Mouse (Mus musculus): ENCODE results near the gene Olfr384.
A peak's percentile ranks its signal among the peaks of the same experiment; 100 is the strongest.

Olfr384 gene

DNA sequence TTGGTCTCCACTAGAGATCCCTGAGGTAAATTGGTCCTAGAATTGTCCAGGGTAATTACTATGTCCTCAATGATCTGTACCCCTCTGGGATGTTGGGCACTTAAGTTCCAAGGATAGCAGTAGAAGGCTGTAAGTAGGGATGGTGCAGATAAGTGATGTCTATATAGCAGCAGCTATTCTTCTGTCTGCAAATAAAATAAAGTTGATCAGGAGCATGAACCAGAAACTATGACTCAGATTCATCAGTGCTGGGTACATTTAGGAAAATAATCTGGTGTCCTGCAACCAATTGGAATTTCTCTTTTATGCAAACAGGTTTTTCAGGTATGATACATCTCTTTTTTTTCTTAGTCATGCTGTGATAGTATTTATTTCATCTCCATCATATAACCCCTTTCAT, at the start of gene Olfr384:
Gene Olfr384, plus strand, starts transcription at position 301 of the 400 bp plus-strand sequence.
- DNase-seq: no peak

DNA sequence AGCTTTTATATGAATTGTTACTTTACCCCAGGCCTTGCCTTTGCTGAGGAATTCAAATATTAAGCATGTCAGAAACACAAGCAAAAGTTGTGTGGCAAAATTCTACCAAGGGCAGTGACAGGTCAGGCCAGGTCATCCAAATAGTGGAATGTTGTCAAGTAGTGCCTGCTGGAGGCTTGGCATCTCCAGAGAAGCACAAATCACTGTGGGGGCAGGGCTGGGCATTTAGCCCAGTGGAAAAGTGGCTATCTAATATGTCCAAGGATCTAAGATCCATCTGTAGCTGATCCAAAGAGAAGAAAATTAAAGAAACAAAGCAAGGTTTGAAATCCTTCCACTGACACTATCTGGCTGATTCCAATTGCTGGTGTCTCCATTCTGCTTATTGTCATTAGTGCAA, 18.5 kb upstream of the Olfr384 start:
- DNase-seq: no peak

DNA sequence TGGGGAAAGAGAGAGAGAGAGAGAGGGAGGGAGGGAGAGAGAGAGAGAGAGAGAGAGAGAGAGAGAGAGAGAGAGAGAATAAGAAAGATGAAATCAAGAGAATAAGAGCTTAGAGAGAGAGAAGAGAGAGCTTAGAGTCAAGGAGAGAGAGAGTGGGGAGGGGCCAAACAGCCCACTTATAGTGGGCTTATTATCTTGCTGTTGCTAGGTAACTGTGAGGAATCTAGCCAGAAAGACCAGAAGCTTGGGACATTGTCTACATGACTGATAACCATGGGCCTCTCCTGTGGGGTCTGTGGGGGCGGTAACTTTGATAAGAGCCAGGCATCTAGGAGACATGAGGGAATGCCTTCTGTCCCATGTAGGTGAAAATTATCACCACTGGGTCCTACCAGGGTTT, 15.2 kb upstream of the Olfr384 start:
- peak; percentile 4 for DNase-seq

GRCm38 (mm10) chr11:73592908-73593307, 5.5 kb upstream of the Olfr384 start, which contains the start of gene Olfr385:
Gene Olfr385, minus strand, starts transcription at chr11:73593008.
- no peak for DNase-seq
